Mouse (Mus musculus) stomach, embryonic 14.5 days (tissue): Measurements from ENCODE around the gene Pafah2. TPM values are rescaled to one million over a fixed set of nuclear protein-coding genes. Genes with fewer than 3 reads are reported as not detected.

ENCODE experiments used
- ATAC-seq: fragments of 200-750 bp; cut with Nextera tagmentation; 2 replicates; pipeline ENCODE4 v1.8.0; 2017; ENCODE audit warnings: low read depth, moderate TSS enrichment; ENCODE audit not compliant: insufficient number of reproducible peaks, insufficient read depth, low FRiP score
- H3K27ac ChIP-seq: fragments of 300-500 bp; sonication (generic); 2 replicates; pipeline ENCODE4 v1.5.1; 2014; ENCODE audit warnings: mild to moderate bottlenecking, low read length, moderate library complexity, mixed read lengths
- H3K27me3 ChIP-seq: fragments of 300-500 bp; sonication (generic); 2 replicates; pipeline ENCODE4 v1.6.1; 2014; ENCODE audit warnings: low read length, control low read depth, mixed read lengths; ENCODE audit not compliant: control insufficient read depth, insufficient read depth
- H3K36me3 ChIP-seq: fragments of 300-500 bp; sonication (generic); 2 replicates; pipeline ENCODE4 v1.6.1; 2014; ENCODE audit warnings: mild to moderate bottlenecking, control low read depth, low read length, moderate library complexity, mixed read lengths; ENCODE audit not compliant: control insufficient read depth, insufficient read depth
- H3K4me1 ChIP-seq: fragments of 300-500 bp; sonication (generic); 2 replicates; pipeline ENCODE4 v1.6.1; 2014; ENCODE audit warnings: low read length, control low read depth, mixed read lengths; ENCODE audit not compliant: control insufficient read depth, insufficient read depth
- H3K4me2 ChIP-seq: fragments of 300-500 bp; sonication (generic); replicated peaks from 2 replicates; pipeline ENCODE4 v1.6.1; 2014; ENCODE audit warnings: low read depth, low read length, control low read depth
- H3K4me3 ChIP-seq: fragments of 300-500 bp; sonication (generic); 2 replicates; pipeline ENCODE4 v1.5.1; 2014; ENCODE audit warnings: low read depth, low read length, control low read depth
- H3K9ac ChIP-seq: fragments of 300-500 bp; sonication (generic); replicated peaks from 2 replicates; pipeline ENCODE4 v1.6.1; 2014; ENCODE audit warnings: low read depth, mild to moderate bottlenecking, control low read depth, low read length, moderate library complexity, mixed read lengths
- H3K9me3 ChIP-seq: fragments of 300-500 bp; sonication (generic); 2 replicates; pipeline ENCODE4 v1.6.1; 2016; ENCODE audit warnings: low read depth, low read length, control low read depth; ENCODE audit not compliant: control insufficient read depth
- WGBS: fragments of 180-500 bp; shearing (Covaris S2); extraction: QIAGEN DNeasy Blood & Tissue Kit; methylation state at CpG from one replicate; pipeline ENCODE4 v1.1.7; 2014; 5-methylcytosine and 5-hydroxymethylcytosine counted together
- polyA plus RNA-seq: library from polyadenylated mRNA; unstranded; fragments of >200 nt; fragmentation: Nextera tagmentation; extraction: Ambion mirVana; gene quantifications from 2 replicates; pipeline ENCODE4 v1.2.1, GENCODE M21; 2014

Pafah2 gene
- polyA plus RNA-seq, 1 experiment from 2014 or later, result 15.1 TPM

DNA sequence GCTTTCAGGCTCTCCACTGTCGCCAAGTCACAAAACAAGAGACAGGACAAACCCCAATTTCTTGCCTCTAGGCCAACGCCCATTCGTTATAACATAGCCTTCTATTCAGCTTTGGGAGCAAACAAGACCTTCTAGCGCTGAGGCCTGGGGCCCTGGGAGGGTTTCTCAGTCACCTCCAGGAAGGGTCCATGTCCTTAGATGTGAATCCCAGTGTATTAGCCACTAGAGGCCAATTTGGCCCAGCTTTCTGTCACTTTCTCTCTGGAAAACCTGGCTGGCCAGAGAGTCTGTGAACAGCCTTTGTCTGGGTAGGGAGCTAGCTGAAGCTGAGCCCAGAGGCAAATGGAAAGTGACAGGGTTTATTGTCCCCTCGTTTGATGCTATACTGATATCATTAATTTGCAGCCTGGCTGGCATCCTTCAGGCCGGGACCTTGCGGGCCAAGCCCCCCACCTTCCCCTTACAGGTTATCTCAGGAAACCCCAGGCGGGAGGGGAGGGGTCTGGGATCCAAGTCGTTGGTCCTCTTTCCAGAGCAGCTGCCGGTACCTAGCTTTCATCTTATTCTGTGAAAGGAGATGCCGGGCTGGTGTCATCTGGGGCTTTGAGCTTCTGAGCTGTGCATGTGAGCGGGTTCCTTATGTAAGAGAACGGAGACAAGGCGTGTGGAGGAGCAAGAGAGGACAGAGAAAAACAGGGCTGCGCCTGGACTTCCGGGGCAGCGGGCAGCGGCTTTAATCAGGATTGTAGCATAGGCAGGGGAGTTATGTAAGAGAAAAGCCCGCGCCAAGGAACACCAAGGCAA is 54.5 kb downstream of the Pafah2 start:
- Histone ChIP-seq H3K9me3 (no peaks in the 10 kb centered on the region), H3K4me3 (no peak overlapping the region), H3K27me3 (no peaks in the 10 kb centered on the region), H3K9ac (no peak overlapping the region), H3K4me1 (peaks cover 4% of the 10 kb centered on the region), H3K4me2 (no peak overlapping the region), H3K36me3 (no peaks in the 10 kb centered on the region), H3K27ac (no peak overlapping the region)
- 24% methylated on average over 20 of the region's 20 CpGs for WGBS
- no peak for ATAC-seq

DNA sequence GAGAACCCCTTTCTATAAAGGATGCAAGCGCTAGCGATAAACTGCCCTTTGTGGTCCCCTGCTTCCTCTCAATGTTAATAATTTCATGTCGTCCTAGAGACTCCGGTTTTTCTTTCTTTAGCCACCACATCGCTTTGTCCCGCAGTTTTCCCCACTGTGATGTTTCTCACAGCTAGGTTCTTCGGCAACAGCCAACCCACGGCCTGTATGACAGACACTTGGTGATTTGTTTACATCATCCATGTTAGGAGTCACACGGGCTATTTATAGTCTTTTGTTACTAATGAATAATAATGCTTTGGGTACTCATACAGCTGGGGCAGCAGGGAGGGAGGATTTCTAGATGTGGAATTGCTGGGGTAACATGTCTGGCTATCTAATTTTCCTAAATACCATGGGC is 55.4 kb downstream of the Pafah2 start:
- Histone ChIP-seq H3K27ac (no peak overlapping the region), H3K9ac (no peak overlapping the region), H3K9me3 (no peaks in the 10 kb centered on the region), H3K4me2 (no peak overlapping the region), H3K36me3 (no peaks in the 10 kb centered on the region), H3K4me3 (no peak overlapping the region), H3K4me1 (peaks cover 4% of the 10 kb centered on the region), H3K27me3 (no peaks in the 10 kb centered on the region)
- no peak for ATAC-seq
- WGBS, result 55% methylated on average over 9 of the region's 9 CpGs

DNA sequence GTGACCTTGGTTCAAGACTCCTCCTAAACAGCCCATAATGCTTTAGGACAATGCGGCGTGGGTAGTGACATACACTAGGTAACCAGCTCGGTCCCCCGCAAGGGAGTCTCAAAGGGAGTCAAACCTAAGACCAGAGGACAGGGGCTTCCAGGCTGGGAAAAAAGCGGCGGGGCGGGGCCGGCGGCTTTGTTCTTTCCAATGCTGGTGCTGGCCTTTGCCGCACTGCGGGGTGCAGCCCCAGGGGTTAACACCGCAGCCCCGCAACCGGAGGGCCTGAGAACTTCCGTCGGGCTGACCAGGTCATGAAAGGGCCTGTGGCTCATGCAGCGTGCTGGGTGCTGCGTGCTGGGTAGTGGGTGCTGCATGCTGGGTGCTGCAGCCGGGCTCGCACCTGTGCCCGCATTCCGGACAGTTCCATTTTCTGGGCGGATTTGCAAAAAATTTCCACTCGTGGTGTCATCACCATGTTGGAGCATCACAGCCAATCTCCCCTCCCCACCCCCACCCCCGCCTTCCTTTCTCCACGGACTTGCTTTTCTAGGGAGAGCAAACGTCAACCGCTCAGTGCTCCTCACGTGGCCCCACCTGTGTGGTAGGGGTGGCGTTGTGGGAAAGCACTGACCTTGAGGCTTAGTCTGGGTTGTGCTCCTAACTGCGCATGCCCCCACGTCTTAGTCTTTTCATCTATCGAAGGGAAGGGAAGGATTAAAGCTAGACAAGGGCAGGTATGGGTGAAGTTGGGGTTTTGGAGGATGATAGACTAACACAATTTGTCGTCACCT is 57.7 kb downstream of the Pafah2 start:
- Histone ChIP-seq H3K27me3 (no peaks in the 10 kb centered on the region), H3K27ac (no peak overlapping the region), H3K36me3 (no peaks in the 10 kb centered on the region), H3K9ac (no peak overlapping the region), H3K4me2 (no peak overlapping the region), H3K4me3 (no peak overlapping the region), H3K4me1 (peaks cover 4% of the 10 kb centered on the region), H3K9me3 (no peaks in the 10 kb centered on the region)
- 30% methylated on average over 34 of the region's 34 CpGs for WGBS
- ATAC-seq, result no peak

DNA sequence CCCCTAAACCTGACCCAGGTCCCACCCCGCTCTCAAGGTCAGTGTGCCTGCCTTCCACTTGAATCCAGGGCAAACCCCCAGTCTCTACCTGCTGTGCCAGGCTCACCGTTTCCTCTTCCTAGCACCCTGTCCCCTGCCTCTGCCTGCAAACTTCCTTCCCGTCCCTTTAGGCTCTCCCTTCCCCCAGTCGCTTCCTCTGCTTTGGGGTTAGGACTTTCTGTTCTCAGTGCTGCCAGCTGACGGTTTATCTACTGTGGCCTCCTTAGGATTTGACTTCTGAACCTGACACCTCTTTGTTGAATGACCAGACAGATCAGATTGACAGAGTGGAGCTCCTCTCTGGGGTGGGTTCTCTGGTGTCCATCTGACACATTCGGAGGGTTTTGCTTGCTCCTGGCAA is 59.2 kb downstream of the Pafah2 start:
- peaks cover under 1% of the 10 kb centered on the region for H3K4me1 ChIP-seq
- H3K27ac ChIP-seq, result no peak overlapping the region
- H3K27me3 ChIP-seq, result no peaks in the 10 kb centered on the region
- H3K36me3 ChIP-seq, result no peaks in the 10 kb centered on the region
- ATAC-seq, result no peak
- no peak overlapping the region for H3K4me3 ChIP-seq
- no peaks in the 10 kb centered on the region for H3K9me3 ChIP-seq
- no peak overlapping the region for H3K4me2 ChIP-seq
- H3K9ac ChIP-seq, result no peak overlapping the region
- 39% methylated on average over 6 of the region's 6 CpGs for WGBS

DNA sequence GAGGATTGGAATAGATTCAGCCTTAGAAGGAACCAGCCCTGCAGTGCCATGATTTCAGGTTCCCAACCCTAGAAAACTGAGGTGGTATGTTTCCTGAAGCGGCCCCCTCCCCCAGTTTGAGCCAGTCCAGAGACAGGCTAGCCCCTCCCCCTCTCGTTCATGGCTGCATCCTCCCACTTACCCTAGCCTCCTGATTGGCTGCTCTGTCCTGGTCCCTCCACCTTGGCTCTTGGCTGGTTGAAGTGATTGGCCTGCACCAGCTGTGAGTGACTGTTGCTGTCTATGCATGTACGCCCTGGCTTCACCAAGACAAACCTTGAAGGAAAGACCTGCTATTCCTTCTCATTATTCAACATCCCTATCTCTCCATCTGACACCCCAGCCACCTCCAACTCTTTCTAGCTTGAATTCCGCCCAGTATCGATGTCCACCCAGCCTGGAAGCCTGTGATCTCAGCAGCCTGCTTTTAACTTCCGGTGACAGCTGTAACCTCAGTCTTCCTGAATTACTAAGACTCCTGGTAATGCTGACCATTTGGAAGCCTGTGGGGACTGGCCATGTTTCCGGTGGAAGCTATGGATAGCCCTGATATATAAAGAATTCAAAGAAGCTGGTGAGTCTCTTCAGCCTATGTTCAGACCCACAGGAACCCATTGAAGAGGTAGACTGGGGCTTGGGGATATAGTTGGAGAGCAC is 61.2 kb downstream of the Pafah2 start:
- H3K36me3 ChIP-seq, result no peaks in the 10 kb centered on the region
- no peak for ATAC-seq
- H3K4me1 ChIP-seq, result no peaks in the 10 kb centered on the region
- WGBS, result 45% methylated on average over 7 of the region's 7 CpGs
- no peak overlapping the region for H3K4me2 ChIP-seq
- no peak overlapping the region for H3K27ac ChIP-seq
- H3K4me3 ChIP-seq, result no peak overlapping the region
- H3K27me3 ChIP-seq, result no peaks in the 10 kb centered on the region
- H3K9ac ChIP-seq, result no peak overlapping the region
- H3K9me3 ChIP-seq, result no peaks in the 10 kb centered on the region

DNA sequence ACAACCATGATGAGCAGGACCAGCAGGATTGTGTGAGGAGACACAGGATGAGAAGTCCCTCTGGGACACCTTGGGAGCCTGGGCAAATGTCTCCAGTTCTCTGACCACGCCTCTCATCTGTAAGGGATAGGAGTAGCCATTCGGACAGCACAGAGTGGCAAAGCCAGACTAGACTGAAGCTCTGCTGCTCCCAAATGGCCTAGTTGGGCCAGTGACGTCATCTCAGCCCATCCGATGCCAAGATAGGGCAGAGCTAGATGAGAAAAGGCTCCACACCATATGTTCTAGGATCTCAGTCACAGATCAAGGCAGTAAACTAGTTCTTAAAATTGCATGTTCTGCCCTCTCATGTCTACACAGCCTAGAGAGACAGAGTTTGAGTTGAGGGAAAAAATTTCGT is 62.7 kb downstream of the Pafah2 start:
- H3K4me3 ChIP-seq, result no peak overlapping the region
- WGBS, result 85% methylated on average over 5 of the region's 5 CpGs
- H3K36me3 ChIP-seq, result no peaks in the 10 kb centered on the region
- no peaks in the 10 kb centered on the region for H3K27me3 ChIP-seq
- H3K4me2 ChIP-seq, result no peak overlapping the region
- H3K4me1 ChIP-seq, result no peaks in the 10 kb centered on the region
- H3K27ac ChIP-seq, result no peak overlapping the region
- H3K9me3 ChIP-seq, result no peaks in the 10 kb centered on the region
- ATAC-seq, result no peak
- no peak overlapping the region for H3K9ac ChIP-seq

DNA sequence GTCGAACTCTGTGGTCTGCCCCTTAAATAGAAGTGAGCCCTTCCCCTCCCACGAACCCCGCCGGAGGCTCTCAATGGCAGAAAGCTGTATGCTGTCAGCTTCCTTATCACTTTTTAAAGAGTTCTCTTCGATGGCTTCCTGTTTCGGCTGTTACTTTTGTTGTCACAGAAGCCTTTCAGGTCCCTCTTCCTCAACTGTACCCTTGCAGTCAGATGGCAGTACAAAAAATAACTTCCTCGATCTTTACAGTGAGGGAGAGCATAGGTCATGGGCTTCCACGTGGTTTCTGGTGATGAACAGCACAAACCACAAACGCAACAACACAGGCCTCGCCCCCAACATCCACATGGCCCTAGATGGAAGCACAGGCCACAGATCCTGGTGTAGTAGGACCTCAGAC is 64.2 kb downstream of the Pafah2 start:
- ATAC-seq, result no peak
- Histone ChIP-seq H3K4me2 (no peak overlapping the region), H3K36me3 (no peaks in the 10 kb centered on the region), H3K27ac (no peak overlapping the region), H3K4me1 (no peaks in the 10 kb centered on the region), H3K27me3 (no peaks in the 10 kb centered on the region), H3K4me3 (no peak overlapping the region), H3K9ac (no peak overlapping the region), H3K9me3 (no peaks in the 10 kb centered on the region)
- 66% methylated on average over 10 of the region's 10 CpGs for WGBS

DNA sequence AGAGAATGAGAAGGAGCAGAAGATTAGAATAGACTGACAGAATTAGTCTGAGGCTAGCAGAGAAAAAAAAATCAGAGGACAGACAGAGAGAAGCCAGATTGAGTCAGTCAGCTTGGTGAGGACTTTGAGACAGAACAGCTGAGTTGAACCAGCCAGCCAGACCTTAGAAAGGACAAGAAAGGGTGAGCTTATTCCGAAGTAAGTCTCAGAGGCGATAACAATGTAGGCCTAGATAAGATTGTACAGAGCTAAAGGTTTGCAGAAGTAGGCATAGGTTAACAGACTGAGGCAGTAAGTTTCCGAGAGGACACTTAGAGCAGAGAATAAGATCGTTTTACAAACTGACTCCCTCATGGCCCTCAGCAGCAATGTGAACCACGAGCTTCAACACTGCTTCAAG is 65.1 kb downstream of the Pafah2 start:
- Histone ChIP-seq H3K9ac (no peak overlapping the region), H3K27ac (no peak overlapping the region), H3K4me3 (no peak overlapping the region), H3K9me3 (no peaks in the 10 kb centered on the region), H3K27me3 (no peaks in the 10 kb centered on the region), H3K4me1 (no peaks in the 10 kb centered on the region), H3K36me3 (no peaks in the 10 kb centered on the region), H3K4me2 (no peak overlapping the region)
- WGBS, result 75% methylated on average over 5 of the region's 5 CpGs
- no peak for ATAC-seq
